Mouse (Mus musculus): ENCODE data around the gene Cecr2.

DNA sequence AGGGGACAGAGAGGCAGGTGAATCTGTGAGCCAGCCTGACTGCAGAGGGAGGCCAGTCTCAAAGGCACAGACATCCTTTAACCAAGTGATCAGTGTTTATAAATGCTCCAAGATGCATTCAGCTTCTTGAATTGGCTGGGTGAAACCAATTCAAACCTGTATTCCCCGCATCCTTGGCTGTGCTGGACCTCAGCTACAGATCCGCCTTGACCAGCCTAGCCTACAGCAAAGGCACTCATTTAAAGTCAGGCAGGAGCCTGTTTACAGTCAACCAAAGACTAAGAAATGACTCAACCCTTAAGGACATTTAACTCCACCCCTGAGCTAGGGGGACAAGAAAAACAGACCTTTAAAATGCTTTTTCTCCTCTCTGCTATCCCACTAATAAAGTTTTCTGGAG lies 153.1 kb downstream of the Cecr2 start:
- TF ChIP-seq CTCF (IDR thresholded peaks at IDR 0.05; ENCODE audit: low read depth, low read length) (no peak), POLR2A (IDR thresholded peaks at IDR 0.05; ENCODE audit: extremely low read depth, insufficient read depth, low read length) (no peak)
